Mouse (Mus musculus) limb, embryonic 14.5 days (tissue): Measurements from ENCODE around the gene Syne1. TPM values are rescaled to one million over a fixed set of nuclear protein-coding genes. Genes with fewer than 3 reads are reported as not detected.
A peak's percentile ranks its signal among the peaks of the same experiment; 100 is the strongest.

Experiments
- ATAC-seq: fragments of 200-750 bp; cut with Nextera tagmentation; 2 replicates; pipeline ENCODE4 v1.8.0; 2017; ENCODE audit warnings: low read depth, moderate number of reproducible peaks, moderate TSS enrichment; ENCODE audit not compliant: low FRiP score
- DNase-seq: peaks from one replicate; pipeline ENCODE4 v3.0.0-alpha.2; 2015; ENCODE audit warnings: low spot score
- H3K27ac ChIP-seq: fragments of 300-500 bp; sonication (generic); replicated peaks from 2 replicates; pipeline ENCODE4 v1.5.1; 2014; ENCODE audit warnings: low read depth, mild to moderate bottlenecking, low read length, moderate library complexity, mixed read lengths
- H3K27me3 ChIP-seq: fragments of 300-500 bp; sonication (generic); 2 replicates; pipeline ENCODE4 v1.6.1; 2014; ENCODE audit warnings: low read length, mixed read lengths; ENCODE audit not compliant: control insufficient read depth, insufficient read depth
- H3K36me3 ChIP-seq: fragments of 300-500 bp; sonication (generic); 2 replicates; pipeline ENCODE4 v1.6.1; 2014; ENCODE audit warnings: mild to moderate bottlenecking, low read length, moderate library complexity, mixed read lengths; ENCODE audit not compliant: control insufficient read depth, insufficient read depth
- H3K4me1 ChIP-seq: fragments of 300-500 bp; sonication (generic); 2 replicates; pipeline ENCODE4 v1.6.1; 2014; ENCODE audit warnings: antibody characterized with exemption, low read length, mixed read lengths; ENCODE audit not compliant: control insufficient read depth, insufficient read depth
- H3K4me2 ChIP-seq: fragments of 300-500 bp; sonication (generic); replicated peaks from 2 replicates; pipeline ENCODE4 v1.6.1; 2014; ENCODE audit warnings: low read depth, mild to moderate bottlenecking, low read length, moderate library complexity; ENCODE audit not compliant: severe bottlenecking
- H3K4me3 ChIP-seq: fragments of 300-500 bp; sonication (generic); replicated peaks from 2 replicates; pipeline ENCODE4 v1.5.1; 2014; ENCODE audit warnings: low read length
- H3K9ac ChIP-seq: fragments of 300-500 bp; sonication (generic); 2 replicates; pipeline ENCODE4 v1.6.1; 2014; ENCODE audit warnings: mild to moderate bottlenecking, low read depth, low read length, moderate library complexity; ENCODE audit not compliant: severe bottlenecking
- H3K9me3 ChIP-seq: fragments of 300-500 bp; sonication (generic); 2 replicates; pipeline ENCODE4 v1.6.1; 2016; ENCODE audit warnings: low read length; ENCODE audit not compliant: control insufficient read depth
- POLR2A ChIP-seq: fragments of 200-500 bp; IDR thresholded peaks from 2 replicates; pipeline ENCODE4 v1.8.0; 2012; ENCODE audit warnings: inconsistent platforms, mild to moderate bottlenecking, moderate library complexity, borderline replicate concordance; ENCODE audit not compliant: insufficient read depth, insufficient read length; ENCODE audit errors: extremely low read depth
- WGBS: fragments of 180-500 bp; shearing (Covaris S2); extraction: QIAGEN DNeasy Blood & Tissue Kit; methylation state at CpG from one replicate; pipeline ENCODE4 v1.1.7; 2014; 5-methylcytosine and 5-hydroxymethylcytosine counted together
- polyA plus RNA-seq, 2 experiments: library from polyadenylated mRNA; depleted of rRNA in 1 of 2; stranded (reverse) in 1 of 2; unstranded in 1 of 2; fragments of >200 nt; fragmentation: Nextera tagmentation in 1 of 2; extraction: Ambion mirVana in 1 of 2; gene quantifications; 2 replicates each; pipeline versions ENCODE4 v1.2.1 to v1.2.3; 2012 to 2014

Syne1 gene
- polyA plus RNA-seq (2012; rRNA removed) (11.3 and 12.0 TPM in 2 replicates), polyA plus RNA-seq (2014; fragmentation: Nextera tagmentation; extraction: Ambion mirVana) (11.0 and 11.7 TPM in 2 replicates)

DNA sequence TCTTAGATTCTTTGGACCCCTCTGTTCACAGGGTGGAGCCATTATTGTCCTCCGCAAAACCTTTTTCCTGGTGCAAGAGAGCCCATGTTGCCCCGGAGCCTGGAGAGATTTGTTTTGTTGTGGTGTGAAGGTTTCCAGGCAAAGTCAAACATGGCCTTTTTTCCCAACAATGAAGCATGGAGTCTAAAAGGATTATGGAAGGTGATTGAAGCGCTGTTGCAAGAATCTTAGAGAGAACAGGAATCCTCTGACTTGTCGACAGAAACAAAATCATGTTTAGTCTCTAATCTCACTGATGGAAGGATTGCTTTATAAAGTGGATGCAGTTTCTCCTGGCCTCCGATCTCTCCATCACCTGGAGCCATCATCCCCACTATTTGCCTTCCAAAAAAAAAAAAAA lies at the start of gene Syne1:
Syne1 (minus strand) TSS at position 101 of the 400 bp plus-strand sequence.
- H3K9me3 ChIP-seq: no peaks in the 10 kb centered on the region
- peak within 1 kb of the TSS; percentile 44 for H3K4me3 ChIP-seq
- TF ChIP-seq POLR2A: no peak
- ATAC-seq (no peak), DNase-seq (no peak)
- peaks cover 4% of the 10 kb centered on the region for H3K4me1 ChIP-seq
- H3K27me3 ChIP-seq: no peaks in the 10 kb centered on the region; the same call in 1 of the 2 replicates
- 76% methylated on average over 5 of the region's 5 CpGs for WGBS
- peak within 1 kb of the TSS; percentile 52 for H3K9ac ChIP-seq
- H3K4me2 ChIP-seq: peak within 1 kb of the TSS; percentile 83
- no peaks in the 10 kb centered on the region for H3K36me3 ChIP-seq
- H3K27ac ChIP-seq: no peak within 1 kb of the TSS

DNA sequence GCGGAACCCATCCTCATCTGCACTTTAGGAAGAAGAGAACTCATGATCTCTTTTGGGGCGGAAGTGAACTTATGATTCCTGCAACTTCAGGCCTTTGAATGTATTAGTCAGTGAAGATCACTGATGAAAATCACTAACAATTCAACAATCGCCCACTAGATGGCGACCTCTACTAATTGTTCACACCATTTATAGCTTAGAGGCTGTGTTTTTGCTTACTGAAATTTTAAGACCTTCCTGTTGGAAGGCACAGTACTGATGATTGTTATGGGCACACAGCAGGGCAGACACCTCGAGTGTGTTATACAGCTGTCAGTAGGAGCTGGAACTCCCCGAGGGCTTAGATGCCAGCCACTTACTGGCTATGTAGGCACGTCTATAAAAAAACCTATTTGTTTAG lies 48.8 kb upstream of the Syne1 start:
- no peak for TF ChIP-seq POLR2A
- DNase-seq (peak; percentile 90), ATAC-seq (0 out of 2 replicates have a peak, but pooled peaks have one; percentile 50)
- Histone ChIP-seq H3K27ac (no peak overlapping the region), H3K36me3 (no peaks in the 10 kb centered on the region), H3K9ac (no peak overlapping the region), H3K4me3 (no peak overlapping the region), H3K4me1 (no peaks in the 10 kb centered on the region), H3K27me3 (no peaks in the 10 kb centered on the region), H3K4me2 (no peak overlapping the region), H3K9me3 (no peaks in the 10 kb centered on the region)
- 6% methylated on average over 7 of the region's 7 CpGs for WGBS

DNA sequence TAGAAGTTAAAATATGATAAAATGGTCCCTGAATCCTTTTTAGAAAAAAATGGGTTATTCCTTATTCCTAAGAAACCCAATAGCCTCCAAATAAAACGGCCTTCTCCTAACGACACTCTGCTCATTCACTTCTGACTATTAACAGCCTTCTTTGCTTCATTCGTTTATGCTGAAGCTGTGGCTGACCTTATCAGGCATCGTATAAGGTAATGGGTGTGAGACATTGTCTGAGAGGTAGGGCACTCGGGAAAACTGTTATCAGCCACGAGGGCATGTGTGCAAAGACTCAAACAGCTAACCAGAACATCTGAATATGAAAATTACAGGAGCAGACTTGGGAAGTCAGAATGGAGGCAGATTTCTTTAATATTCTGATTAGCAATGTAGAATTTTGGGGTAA lies 45.3 kb upstream of the Syne1 start:
- no peaks in the 10 kb centered on the region for H3K9me3 ChIP-seq
- no peak overlapping the region for H3K9ac ChIP-seq
- H3K27me3 ChIP-seq: no peaks in the 10 kb centered on the region
- DNase-seq (no peak), ATAC-seq (no peak)
- H3K4me2 ChIP-seq: no peak overlapping the region
- no peak for TF ChIP-seq POLR2A
- WGBS: 52% methylated on average over 6 of the region's 6 CpGs
- H3K27ac ChIP-seq: no peak overlapping the region
- H3K36me3 ChIP-seq: no peaks in the 10 kb centered on the region
- H3K4me1 ChIP-seq: no peaks in the 10 kb centered on the region
- H3K4me3 ChIP-seq: no peak overlapping the region

DNA sequence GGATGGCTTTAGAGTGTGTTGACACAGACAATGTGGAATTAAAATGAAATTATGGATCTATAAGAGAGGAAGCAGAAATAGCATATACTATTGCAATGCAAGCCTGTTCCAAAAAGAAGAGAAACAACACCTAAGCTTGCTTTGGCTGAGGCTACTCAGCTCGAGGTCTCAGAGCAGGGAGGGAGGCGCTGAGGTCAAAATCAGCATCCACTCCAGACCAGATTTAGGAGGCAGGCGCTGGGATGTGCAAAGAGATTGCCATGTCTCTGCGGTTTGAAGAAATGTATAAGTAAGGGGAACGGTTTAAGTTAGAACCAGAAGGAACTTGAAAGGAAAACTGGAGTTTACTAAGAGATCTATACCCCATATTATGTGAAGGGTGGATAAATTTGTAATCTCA lies 43.2 kb upstream of the Syne1 start:
- no peaks in the 10 kb centered on the region for H3K27me3 ChIP-seq
- ATAC-seq (no peak), DNase-seq (no peak)
- 67% methylated on average over 5 of the region's 5 CpGs for WGBS
- H3K9ac ChIP-seq: no peak overlapping the region
- no peak overlapping the region for H3K27ac ChIP-seq
- no peak overlapping the region; the same call in 1 of the 2 replicates for H3K4me3 ChIP-seq
- no peak for TF ChIP-seq POLR2A
- no peak overlapping the region for H3K4me2 ChIP-seq
- H3K36me3 ChIP-seq: no peaks in the 10 kb centered on the region
- no peaks in the 10 kb centered on the region for H3K9me3 ChIP-seq
- no peaks in the 10 kb centered on the region for H3K4me1 ChIP-seq

DNA sequence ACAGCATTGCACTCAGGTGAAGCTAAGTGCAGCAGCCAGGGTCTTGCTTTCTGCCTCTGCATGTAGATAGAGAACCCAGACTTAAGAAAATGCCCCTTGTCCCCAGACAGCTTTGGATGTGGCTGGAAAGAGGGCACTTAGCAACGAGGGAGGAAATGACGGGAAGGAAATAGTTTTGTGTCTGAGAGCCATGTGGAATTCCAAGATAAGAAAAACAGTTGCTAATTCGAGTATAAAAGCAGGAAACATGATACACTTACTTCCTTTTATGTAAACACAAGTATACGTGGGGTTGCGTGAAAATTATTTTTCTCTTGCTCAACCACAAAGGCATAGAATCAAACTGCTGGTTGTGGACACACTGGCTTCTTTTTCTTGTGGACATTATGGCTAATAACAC lies 42.2 kb upstream of the Syne1 start, which contains the start of gene Myct1:
Myct1 (plus strand) TSS at position 312 of the 400 bp plus-strand sequence.
- Histone ChIP-seq H3K4me1 (no peaks in the 10 kb centered on the region), H3K27me3 (no peaks in the 10 kb centered on the region), H3K4me3 (no peak within 1 kb of the TSS; the same call in 1 of the 2 replicates), H3K9me3 (no peaks in the 10 kb centered on the region), H3K27ac (no peak within 1 kb of the TSS), H3K36me3 (no peaks in the 10 kb centered on the region), H3K4me2 (no peak within 1 kb of the TSS), H3K9ac (no peak within 1 kb of the TSS)
- no peak for ATAC-seq
- 41% methylated on average over 5 of the region's 5 CpGs for WGBS
- TF ChIP-seq POLR2A: no peak
- no peak for DNase-seq
